Mouse (Mus musculus) cortical plate, adult 2 months (tissue): Measurements from ENCODE around the gene Casz1.

ENCODE experiments used
- CTCF ChIP-seq: fragments of 200-500 bp; IDR thresholded peaks from 2 replicates; pipeline ENCODE4 v1.5.1; 2011; ENCODE audit warnings: mild to moderate bottlenecking, control low read depth, low read length; ENCODE audit not compliant: insufficient read depth; ENCODE audit errors: extremely low read depth
- POLR2A ChIP-seq: fragments of 200-500 bp; IDR thresholded peaks from 2 replicates; pipeline ENCODE4 v1.6.1; 2011; ENCODE audit warnings: mild to moderate bottlenecking, low read length, control low read depth; ENCODE audit not compliant: insufficient read depth; ENCODE audit errors: extremely low read depth

DNA sequence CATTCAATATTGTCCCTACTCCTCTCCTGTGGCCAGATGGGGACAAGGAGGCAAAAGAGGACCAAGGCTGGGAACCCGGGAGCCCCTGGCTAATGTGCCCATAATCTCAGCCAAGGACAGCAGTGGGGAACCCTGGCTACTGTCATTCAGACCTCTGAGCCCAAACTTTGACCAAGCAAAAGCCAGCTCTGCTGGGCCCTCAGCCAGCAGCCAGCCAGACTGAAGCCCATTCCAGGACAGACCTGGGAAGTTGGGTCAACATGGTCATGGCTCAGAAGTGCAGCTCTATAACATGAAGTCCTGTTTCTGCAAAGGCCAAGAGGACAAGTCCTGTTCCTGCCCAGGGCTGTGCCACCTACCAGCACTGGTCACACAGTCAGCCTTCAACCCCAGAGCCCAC is 157.9 kb downstream of the Casz1 start:
- TF ChIP-seq CTCF (no peak), POLR2A (no peak)
